10 mouse cellular contexts compared by ENCODE assay signal in genomic region chr13:98239978-98240641, GRCm38 (mm10). TPM values are rescaled to one million over a fixed set of nuclear protein-coding genes. Genes with fewer than 3 reads are reported as not detected.
DNase-seq lines count a peak whose midpoint lies in the region; ATAC-seq lines count a peak whose summit lies in the region.
"Had no signal": no experiment of that assay in that cellular context is flagged by ENCODE, and none has a peak within 500 bp of the region (broad histone marks: within the 10 kb centered on the region; RNA-seq: fewer than 3 reads in every experiment).

No protein-coding gene starts in this region.

- intact Hi-C loops in heart, postnatal 14 days (cut with DNase I), result loop anchor here (2.0 to 10.0 kb wide), 2 partner anchors 209 to 1005 kb away; no protein-coding TSS in a partner anchor
- intact Hi-C loops in left cerebral cortex, postnatal 10 days (cut with DNase I), result loop anchor here (2.0 to 5.0 kb wide), 2 partner anchors 209 to 1003 kb away; no protein-coding TSS in a partner anchor

- H3K36me3 ChIP-seq in midbrain, embryonic 14.5 days (ENCODE audit: control insufficient read depth, insufficient read depth, low read length), result no peaks in the 10 kb centered on the region
- H3K36me3 ChIP-seq in midbrain, embryonic 16.5 days (ENCODE audit: control insufficient read depth, insufficient read depth, low read length), result no peaks in the 10 kb centered on the region

- H3K27ac ChIP-seq in midbrain, embryonic 14.5 days (replicated peaks; ENCODE audit: low read depth, low read length), result no peak overlapping the region
- H3K27ac ChIP-seq in midbrain, embryonic 16.5 days (ENCODE audit: low read length), result no peak overlapping the region

- no peak overlapping the region for H3K9ac ChIP-seq in midbrain, embryonic 14.5 days (replicated peaks; ENCODE audit: low read length)
- H3K9ac ChIP-seq in midbrain, embryonic 16.5 days (ENCODE audit: low read depth, low read length), result no peak overlapping the region

- ATAC-seq in midbrain, embryonic 14.5 days (ENCODE audit: low FRiP score, low TSS enrichment), result no peak
- ATAC-seq in midbrain, embryonic 16.5 days, result no peak

- 0 out of 2 replicates have a peak, but pooled peaks cover 4% of the 10 kb centered on the region for H3K4me1 ChIP-seq in midbrain, embryonic 14.5 days (ENCODE audit: control insufficient read depth, insufficient read depth, low read length)
- no peaks in the 10 kb centered on the region for H3K4me1 ChIP-seq in midbrain, embryonic 16.5 days (ENCODE audit: control insufficient read depth, insufficient read depth, low read length)

- 22% methylated on average over 12 of the region's 12 CpGs for WGBS in midbrain, embryonic 14.5 days
- WGBS in midbrain, embryonic 16.5 days, result 19% methylated on average over 12 of the region's 12 CpGs

- H3K9me3 ChIP-seq in midbrain, embryonic 14.5 days (ENCODE audit: control insufficient read depth, low read length), result no peaks in the 10 kb centered on the region
- H3K9me3 ChIP-seq in midbrain, embryonic 16.5 days (replicated peaks; ENCODE audit: control insufficient read depth, low read length, poor library complexity, severe bottlenecking), result no peaks in the 10 kb centered on the region

- no peak overlapping the region for H3K4me3 ChIP-seq in midbrain, embryonic 14.5 days (replicated peaks; ENCODE audit: low read depth, low read length)
- H3K4me3 ChIP-seq in midbrain, embryonic 16.5 days (ENCODE audit: low read depth, low read length), result no peak overlapping the region

- no peak overlapping the region for H3K4me2 ChIP-seq in midbrain, embryonic 14.5 days (ENCODE audit: low read length)
- no peak overlapping the region for H3K4me2 ChIP-seq in midbrain, embryonic 16.5 days (ENCODE audit: low read length)

- DNase-seq in midbrain, embryonic 14.5 days, result peak; percentile 92
- DNase-seq in adipocyte (ENCODE audit: low spot score), result peak; percentile 80
- DNase-seq in embryo, embryonic 11.5 days (ENCODE audit: low read depth, low spot score), result peak; percentile 64
- DNase-seq in heart, postnatal 14 days, result peak; percentile 64 to 82
- DNase-seq in left cerebral cortex, postnatal 10 days (ENCODE audit: extremely low spot score in 1 of 2, low spot score in 2 of 2), result peak; percentile 69 to 73
- DNase-seq in ovary, postnatal 36 days (ENCODE audit: low spot score), result peak; percentile 65
- peak; percentile 61 for DNase-seq in urinary bladder, postnatal 25 days (ENCODE audit: low spot score)

- H3K27me3 ChIP-seq in midbrain, embryonic 14.5 days (ENCODE audit: control insufficient read depth, insufficient read depth, low read length), result no peaks in the 10 kb centered on the region
- no peaks in the 10 kb centered on the region for H3K27me3 ChIP-seq in midbrain, embryonic 16.5 days (ENCODE audit: control insufficient read depth, insufficient read depth, low read depth, low read length)

RNA-seq across cellular contexts. Expression of gene Utp15, which starts 22.7 kb away (rescaled TPM):
- polyA plus RNA-seq in midbrain, embryonic 14.5 days (2014; fragmentation: Nextera tagmentation; extraction: Ambion mirVana), result 27.5 and 35.1 TPM in 2 replicates
- 33.2 and 34.7 TPM in 2 replicates for polyA plus RNA-seq in midbrain, embryonic 16.5 days (2015; fragmentation: Nextera tagmentation; extraction: Ambion mirVana)
- 1 to 10 TPM; 6.8 TPM for total RNA-seq in heart, postnatal 14 days (2021)
- total RNA-seq in left cerebral cortex, postnatal 10 days (2021), result 10 to 100 TPM; 20.9 to 21.5 TPM

RNA-seq across cellular contexts. Expression of gene Ankra2, which starts 22.8 kb away (rescaled TPM):
- polyA plus RNA-seq in midbrain, embryonic 14.5 days (2014; fragmentation: Nextera tagmentation; extraction: Ambion mirVana), result 97.6 and 110 TPM in 2 replicates
- 76.0 and 88.0 TPM in 2 replicates for polyA plus RNA-seq in midbrain, embryonic 16.5 days (2015; fragmentation: Nextera tagmentation; extraction: Ambion mirVana)
- total RNA-seq in heart, postnatal 14 days (2021), result 10 to 100 TPM; 29.8 to 30.7 TPM
- 10 to 100 TPM; 62.1 to 62.4 TPM for total RNA-seq in left cerebral cortex, postnatal 10 days (2021)

RNA-seq across cellular contexts. Expression of gene Arhgef28, which starts 33.9 kb away (rescaled TPM):
- polyA plus RNA-seq in midbrain, embryonic 14.5 days (2014; fragmentation: Nextera tagmentation; extraction: Ambion mirVana), result 21.1 and 22.0 TPM in 2 replicates
- polyA plus RNA-seq in midbrain, embryonic 16.5 days (2015; fragmentation: Nextera tagmentation; extraction: Ambion mirVana), result 33.3 and 35.1 TPM in 2 replicates
- total RNA-seq in heart, postnatal 14 days (2021), result 1 to 10 TPM; 6.5 to 6.9 TPM
- 10 to 100 TPM; 52.0 to 54.8 TPM for total RNA-seq in left cerebral cortex, postnatal 10 days (2021)

RNA-seq across cellular contexts. Expression of gene Gm21976, which starts 39.6 kb away (rescaled TPM):
- not detected in 2 replicates for polyA plus RNA-seq in midbrain, embryonic 14.5 days (2014; fragmentation: Nextera tagmentation; extraction: Ambion mirVana)
- not detected in 2 replicates for polyA plus RNA-seq in midbrain, embryonic 16.5 days (2015; fragmentation: Nextera tagmentation; extraction: Ambion mirVana)
- total RNA-seq in heart, postnatal 14 days (2021), result not detected
- total RNA-seq in left cerebral cortex, postnatal 10 days (2021), result not detected
- total RNA-seq: left cerebral cortex, adult 8-10 months had no signal
- polyA plus RNA-seq: stomach, embryonic 14.5 days had no signal

Comparison
In these comparisons a context has a peak if more than half of its experiments do, and no peak if none do; other contexts are left out.
1. RNA of gene Arhgef28, which starts 33.9 kb away (total RNA-seq): 52.0 to 54.8 TPM in left cerebral cortex, postnatal 10 days; 6.5 to 6.9 TPM in heart, postnatal 14 days; every median in the first group is over 4 times any median in the second.
2. Peak in every context shown above with its lines, with median percentiles within 50 percentile points of each other: DNase-seq.